Mouse (Mus musculus) CH12.LX (cell line): ENCODE data around the gene Tmem19. TPM values are rescaled to one million over a fixed set of nuclear protein-coding genes. Genes with fewer than 3 reads are reported as not detected.

Source experiments
- DNase-seq: peaks from one replicate; pipeline ENCODE4 v3.0.0-alpha.2; 2013; ENCODE audit errors: extremely low read depth
- H3K27ac ChIP-seq: 2 replicates; pipeline ENCODE4 v1.5.1; 2012; ENCODE audit warnings: low read depth, mild to moderate bottlenecking, control low read depth, moderate library complexity; ENCODE audit not compliant: insufficient read depth
- H3K27me3 ChIP-seq: replicated peaks from 2 replicates; pipeline ENCODE3; 2012; ENCODE audit warnings: inconsistent platforms
- H3K36me3 ChIP-seq, 2 experiments: replicated peaks in 1 of 2; 2 replicates each; pipeline versions ENCODE3 to v1.6.1; 2012; ENCODE audit warnings: inconsistent platforms in 1 of 2, low read length in 1 of 2, mild to moderate bottlenecking in 1 of 2, mixed read lengths in 1 of 2, moderate library complexity in 1 of 2; ENCODE audit not compliant: control insufficient read depth in 1 of 2, insufficient read depth in 1 of 2
- H3K4me1 ChIP-seq, 2 experiments: 2 replicates each; pipeline ENCODE4 v1.6.1; 2012; ENCODE audit warnings: inconsistent platforms in 1 of 2, moderate library complexity in 1 of 2; ENCODE audit not compliant: insufficient read depth in 2 of 2, control insufficient read depth in 1 of 2
- H3K4me2 ChIP-seq: 2 replicates; pipeline ENCODE4 v1.6.1; 2012; ENCODE audit warnings: low read depth, mild to moderate bottlenecking, control low read depth; ENCODE audit not compliant: poor library complexity, insufficient read depth, severe bottlenecking
- H3K4me3 ChIP-seq, 3 experiments: fragments of 150-350 bp in 1 of 3; sonication (generic) in 1 of 3; replicated peaks in 1 of 3; 2 replicates each; pipeline versions ENCODE3 to v1.5.1; 2011 to 2012; ENCODE audit warnings: low read depth in 2 of 3, low read length in 2 of 3, mild to moderate bottlenecking in 2 of 3, moderate library complexity in 2 of 3, control low read depth in 1 of 3, improper control_type of control experiment in 1 of 3, inconsistent platforms in 1 of 3, mixed read lengths in 1 of 3; ENCODE audit not compliant: poor library complexity in 1 of 3
- H3K79me2 ChIP-seq: replicated peaks from 2 replicates; pipeline ENCODE4 v1.6.1; 2012; ENCODE audit warnings: mild to moderate bottlenecking, moderate library complexity; ENCODE audit not compliant: control insufficient read depth, poor library complexity, insufficient read depth, severe bottlenecking; ENCODE audit errors: extremely low read depth
- H3K9ac ChIP-seq: 2 replicates; pipeline ENCODE4 v1.6.1; 2012; ENCODE audit warnings: low read depth, mild to moderate bottlenecking, control low read depth, moderate library complexity; ENCODE audit not compliant: insufficient read depth
- H3K9me3 ChIP-seq: replicated peaks from 2 replicates; pipeline ENCODE3; 2012; ENCODE audit warnings: low read length, inconsistent platforms, mixed read lengths
- BHLHE40 ChIP-seq: IDR thresholded peaks from 2 replicates; pipeline ENCODE4 v1.6.1; 2011; ENCODE audit warnings: mild to moderate bottlenecking, low read depth, low read length, improper control_type of control experiment
- CHD1 ChIP-seq: IDR thresholded peaks from 2 replicates; pipeline ENCODE4 v1.6.1; 2012; ENCODE audit warnings: low read depth, low read length, improper control_type of control experiment, inconsistent platforms
- CHD2 ChIP-seq: IDR thresholded peaks from 2 replicates; pipeline ENCODE4 v1.6.1; 2011; ENCODE audit warnings: low read length, improper control_type of control experiment
- CTCF ChIP-seq, 2 experiments: IDR thresholded peaks in 1 of 2; conservative IDR thresholded peaks in 1 of 2; 2 replicates each; pipeline ENCODE4 v1.5.1; 2011 to 2012; ENCODE audit warnings: low read depth in 2 of 2, low read length in 2 of 2, improper control_type of control experiment in 1 of 2, inconsistent platforms in 1 of 2, mild to moderate bottlenecking in 1 of 2, moderate library complexity in 1 of 2
- E2F4 ChIP-seq: IDR thresholded peaks from 2 replicates; pipeline ENCODE4 v1.6.1; 2011; ENCODE audit warnings: low read depth, low read length, improper control_type of control experiment; ENCODE audit not compliant: insufficient replicate concordance
- ELF1 ChIP-seq: IDR thresholded peaks from 2 replicates; pipeline ENCODE4 v1.6.1; 2014; ENCODE audit warnings: low read depth, mild to moderate bottlenecking, inconsistent platforms, low read length, improper control_type of control experiment
- EP300 ChIP-seq: IDR thresholded peaks from 2 replicates; pipeline ENCODE4 v1.6.1; 2011; ENCODE audit warnings: low read length, improper control_type of control experiment
- ETS1 ChIP-seq: conservative IDR thresholded peaks from 2 replicates; pipeline ENCODE4 v1.6.1; 2012; ENCODE audit warnings: low read depth, mild to moderate bottlenecking, inconsistent platforms, low read length, improper control_type of control experiment, moderate library complexity
- GABPA ChIP-seq: IDR thresholded peaks from 2 replicates; pipeline ENCODE4 v1.6.1; 2012; ENCODE audit warnings: low read depth, low read length, improper control_type of control experiment, inconsistent platforms; ENCODE audit not compliant: insufficient replicate concordance
- HCFC1 ChIP-seq: IDR thresholded peaks from 2 replicates; pipeline ENCODE4 v1.6.1; 2012; ENCODE audit warnings: low read depth, mild to moderate bottlenecking, inconsistent platforms, low read length, improper control_type of control experiment
- IRF4 ChIP-seq: IDR thresholded peaks from 2 replicates; pipeline ENCODE4 v1.6.1; 2014; ENCODE audit warnings: low read depth, mild to moderate bottlenecking, inconsistent platforms, low read length, improper control_type of control experiment
- JUN ChIP-seq: IDR thresholded peaks from 2 replicates; pipeline ENCODE4 v1.6.1; 2011; ENCODE audit warnings: low read depth, mild to moderate bottlenecking, low read length, improper control_type of control experiment, moderate library complexity; ENCODE audit not compliant: insufficient read depth
- JUND ChIP-seq: conservative IDR thresholded peaks from 2 replicates; pipeline ENCODE4 v1.6.1; 2011; ENCODE audit warnings: low read depth, low read length, improper control_type of control experiment
- KAT2A ChIP-seq: IDR thresholded peaks from 2 replicates; pipeline ENCODE4 v1.6.1; 2012; ENCODE audit warnings: low read length, improper control_type of control experiment, inconsistent platforms; ENCODE audit not compliant: insufficient replicate concordance
- MAFK ChIP-seq: IDR thresholded peaks from 2 replicates; pipeline ENCODE4 v1.6.1; 2011; ENCODE audit warnings: low read length, improper control_type of control experiment; ENCODE audit not compliant: insufficient replicate concordance
- MAX ChIP-seq: IDR thresholded peaks from 2 replicates; pipeline ENCODE4 v1.6.1; 2011; ENCODE audit warnings: low read length, improper control_type of control experiment
- MAZ ChIP-seq: IDR thresholded peaks from 2 replicates; pipeline ENCODE4 v1.6.1; 2012; ENCODE audit warnings: low read depth, mild to moderate bottlenecking, inconsistent platforms, low read length, improper control_type of control experiment, moderate library complexity
- MEF2A ChIP-seq: IDR thresholded peaks from 2 replicates; pipeline ENCODE4 v1.6.1; 2014; ENCODE audit warnings: low read depth, mild to moderate bottlenecking, inconsistent platforms, low read length, improper control_type of control experiment, borderline replicate concordance
- MXI1 ChIP-seq: IDR thresholded peaks from 2 replicates; pipeline ENCODE4 v1.6.1; 2011; ENCODE audit warnings: mild to moderate bottlenecking, low read depth, low read length, improper control_type of control experiment
- MYC ChIP-seq: IDR thresholded peaks from 2 replicates; pipeline ENCODE4 v1.6.1; 2011; ENCODE audit warnings: low read depth, mild to moderate bottlenecking, improper control_type of control experiment, low read length
- NELFE ChIP-seq: IDR thresholded peaks from 2 replicates; pipeline ENCODE4 v1.6.1; 2011; ENCODE audit warnings: low read depth, low read length, improper control_type of control experiment
- NRF1 ChIP-seq: IDR thresholded peaks from 2 replicates; pipeline ENCODE4 v1.6.1; 2014; ENCODE audit warnings: low read depth, mild to moderate bottlenecking, inconsistent platforms, low read length, improper control_type of control experiment, moderate library complexity
- PAX5 ChIP-seq: IDR thresholded peaks from 2 replicates; pipeline ENCODE4 v1.6.1; 2012; ENCODE audit warnings: low read length, inconsistent platforms, mixed read lengths
- POLR2A ChIP-seq: IDR thresholded peaks from 2 replicates; pipeline ENCODE4 v1.6.1; 2011; ENCODE audit warnings: low read depth, mild to moderate bottlenecking, improper control_type of control experiment, low read length
- POLR2AphosphoS2 ChIP-seq: IDR thresholded peaks from 2 replicates; pipeline ENCODE4 v1.6.1; 2011; ENCODE audit warnings: low read depth, low read length, improper control_type of control experiment
- RAD21 ChIP-seq: IDR thresholded peaks from 2 replicates; pipeline ENCODE4 v1.6.1; 2011; ENCODE audit warnings: low read depth, mild to moderate bottlenecking, low read length, improper control_type of control experiment, moderate library complexity
- RCOR1 ChIP-seq: conservative IDR thresholded peaks from 2 replicates; pipeline ENCODE4 v1.6.1; 2012; ENCODE audit warnings: low read depth, mild to moderate bottlenecking, inconsistent platforms, low read length, improper control_type of control experiment
- SIN3A ChIP-seq: IDR thresholded peaks from 2 replicates; pipeline ENCODE4 v1.6.1; 2012; ENCODE audit warnings: low read length, improper control_type of control experiment, inconsistent platforms
- SMC3 ChIP-seq: IDR thresholded peaks from 2 replicates; pipeline ENCODE4 v1.6.1; 2011; ENCODE audit warnings: low read depth, low read length, improper control_type of control experiment
- TBP ChIP-seq: conservative IDR thresholded peaks from 2 replicates; pipeline ENCODE4 v1.6.1; 2011; ENCODE audit warnings: low read depth, low read length, improper control_type of control experiment
- TCF12 ChIP-seq: IDR thresholded peaks from 2 replicates; pipeline ENCODE4 v1.6.1; 2014; ENCODE audit warnings: low read depth, mild to moderate bottlenecking, inconsistent platforms, low read length, improper control_type of control experiment
- UBTF ChIP-seq: IDR thresholded peaks from 2 replicates; pipeline ENCODE4 v1.6.1; 2012; ENCODE audit warnings: low read depth, mild to moderate bottlenecking, inconsistent platforms, low read length, improper control_type of control experiment, moderate library complexity
- USF1 ChIP-seq: IDR thresholded peaks from 2 replicates; pipeline ENCODE4 v1.6.1; 2014; ENCODE audit warnings: low read depth, mild to moderate bottlenecking, inconsistent platforms, low read length, improper control_type of control experiment
- USF2 ChIP-seq: conservative IDR thresholded peaks from 2 replicates; pipeline ENCODE4 v1.6.1; 2011; ENCODE audit warnings: low read depth, low read length, improper control_type of control experiment
- ZC3H11A ChIP-seq: IDR thresholded peaks from 2 replicates; pipeline ENCODE4 v1.6.1; 2012; ENCODE audit warnings: low read depth, mild to moderate bottlenecking, inconsistent platforms, low read length, improper control_type of control experiment
- ZKSCAN1 ChIP-seq: IDR thresholded peaks from 2 replicates; pipeline ENCODE4 v1.6.1; 2012; ENCODE audit warnings: low read depth, inconsistent platforms, low read length, improper control_type of control experiment, borderline replicate concordance
- ZMIZ1 ChIP-seq: IDR thresholded peaks from 2 replicates; pipeline ENCODE4 v1.6.1; 2012; ENCODE audit warnings: low read depth, mild to moderate bottlenecking, inconsistent platforms, low read length, improper control_type of control experiment
- ZNF384 ChIP-seq: IDR thresholded peaks from 2 replicates; pipeline ENCODE4 v1.6.1; 2012; ENCODE audit warnings: low read depth, low read length, improper control_type of control experiment, inconsistent platforms
- dilution Hi-C: fragments of 300-500 bp; cut with MboI; formaldehyde crosslinking; loops from 2 replicates; pipeline ENCODE4 v1.14.3; 2020; ENCODE audit warnings: low sequenced_read_pairs; ENCODE audit not compliant: extremely low pct_unique_long_range_greater_than_20kb, extremely low pct_ligation_motif_present
- in situ Hi-C: fragments of 300-500 bp; cut with MboI; formaldehyde crosslinking; loops from 3 replicates; pipeline ENCODE4 v1.14.3; 2019; ENCODE audit warnings: low sequenced_read_pairs, low pct_ligation_motif_present, low pct_unique_long_range_greater_than_20kb, mixed read lengths
- polyA plus RNA-seq: library from polyadenylated mRNA; unstranded; fragments of >175 nt; gene quantifications from 2 replicates; pipeline ENCODE4 v1.2.1, GENCODE M21; 2012; ENCODE audit warnings: low read depth; ENCODE audit not compliant: insufficient read length
- total RNA-seq, 2 experiments: library from RNA; depleted of rRNA; stranded (reverse); fragments of 300-350 nt in 1 of 2; fragments of >200 nt in 1 of 2; gene quantifications; 2 replicates each; pipeline ENCODE4 v1.2.3; 2012 to 2014

Tmem19 gene
- total and polyA plus RNA-seq, 3 experiments: 25.7 to 29.3 (median 26.0) TPM

- peak; percentile 98 for DNase-seq
- peak within 1 kb of the TSS; percentile 93 for H3K9ac ChIP-seq
- TF ChIP-seq TCF12 (peak; percentile 83), NELFE (peak; percentile 89), JUND (no peak), BHLHE40 (no peak; the same call in 1 of the 2 replicates), KAT2A (peak; percentile 98), RAD21 (no peak), USF2 (no peak), ZKSCAN1 (no peak), MYC (no peak), MAZ (0 out of 2 replicates have a peak, but pooled peaks have one; percentile 60), MXI1 (peak; percentile 77), E2F4 (no peak), ELF1 (peak; percentile 97), HCFC1 (peak; percentile 96), ZNF384 (no peak), POLR2A (peak; percentile 82), USF1 (no peak), POLR2AphosphoS2 (peak; percentile 90; the same call in 1 of the 2 replicates), IRF4 (0 out of 2 replicates have a peak, but pooled peaks have one; percentile 6), CHD1 (no peak), ZC3H11A (no peak), MEF2A (peak; percentile 54; the same call in 1 of the 2 replicates), ETS1 (no peak; the same call in 1 of the 2 replicates), CTCF (conservative IDR thresholded peaks at IDR 0.05 in 1 of 2, IDR thresholded peaks at IDR 0.05 in 1 of 2; ENCODE audit: low read depth in 2 of 2, low read length in 2 of 2) (peak in 1 of 2 experiments; percentile 64; a peak in 2 of 4 replicates), JUN (no peak), UBTF (peak; percentile 81; the same call in 1 of the 2 replicates), ZMIZ1 (peak; percentile 56), SIN3A (peak; percentile 32; the same call in 1 of the 2 replicates), GABPA (peak; percentile 77; the same call in 1 of the 2 replicates), CHD2 (peak; percentile 98), TBP (peak; percentile 61), MAFK (no peak), SMC3 (no peak), MAX (peak; percentile 51), EP300 (peak; percentile 7; the same call in 1 of the 2 replicates), NRF1 (peak; percentile 58), RCOR1 (no peak), PAX5 (no peak)
- H3K4me3 ChIP-seq: peak within 1 kb of the TSS; percentile 84 to 96 (median 85)
- peak within 1 kb of the TSS; percentile 99 for H3K4me2 ChIP-seq
- H3K79me2 ChIP-seq: peaks cover 79% of the 10 kb centered on the region
- H3K9me3 ChIP-seq: no peaks in the 10 kb centered on the region
- in situ Hi-C loops: loop anchor here (5.0 kb wide), 1 partner anchor 52 kb away; no protein-coding TSS in a partner anchor
- H3K27ac ChIP-seq: peak within 1 kb of the TSS; percentile 88
- H3K36me3 ChIP-seq: peaks cover 3 to 22% of the 10 kb centered on the region in 2 experiments
- no peaks in the 10 kb centered on the region for H3K27me3 ChIP-seq
- H3K4me1 ChIP-seq: peaks cover 3 to 29% of the 10 kb centered on the region in 2 experiments
- dilution Hi-C loops: no loop called here
Observed at GRCm38 (mm10) chr10:115384221-115385017, 22.1 kb upstream of the Tmem19 start, which contains the start of the genes Thap2 and Zfc3h1. Thap2 (minus strand) TSS chr10:115384443. Zfc3h1 (plus strand) TSS chr10:115384959.
